Mouse (Mus musculus): ENCODE measurements around the gene Pdgfc.

- no peak for TF ChIP-seq TAL1 (IDR thresholded peaks at IDR 0.05; ENCODE audit: low read length)
- TF ChIP-seq GATA1 (IDR thresholded peaks at IDR 0.05; ENCODE audit: low read length): no peak
These were observed 74.8 kb downstream of the Pdgfc start for GRCm38 (mm10) chr3:81110968-81111367.

Data from erythroblast, embryonic 14.5 days (primary cell).